Mouse (Mus musculus) Muller cell, postnatal 12 days (primary cell): ENCODE measurements around the gene Patl1.
A peak's percentile ranks its signal among the peaks of the same experiment; 100 is the strongest.
"Not testable (repeated sequence)": the region's sequence is repeated elsewhere in the genome, so short reads cannot be mapped to it uniquely, and the experiment has no call there.

Experiments
- DNase-seq: peaks from one replicate; pipeline ENCODE4 v3.0.0-alpha.2; 2015; ENCODE audit errors: inconsistent ontology term

Patl1 gene

GRCm38 (mm10) chr19:11966201-11966636 lies 54.0 kb downstream of the Patl1 start:
- DNase-seq = peak; percentile 18

GRCm38 (mm10) chr19:11969155-11970050 lies 57.2 kb downstream of the Patl1 start:
- no peak for DNase-seq

GRCm38 (mm10) chr19:11973511-11974222 lies 61.5 kb downstream of the Patl1 start:
- no peak for DNase-seq

GRCm38 (mm10) chr19:11974223-11974540 lies 62.0 kb downstream of the Patl1 start:
- DNase-seq = no peak

GRCm38 (mm10) chr19:11975683-11976082 lies 63.5 kb downstream of the Patl1 start:
- DNase-seq = no peak

GRCm38 (mm10) chr19:11977363-11977762 lies 65.2 kb downstream of the Patl1 start:
- DNase-seq = no peak

GRCm38 (mm10) chr19:11980471-11980870 lies 68.3 kb downstream of the Patl1 start:
- DNase-seq = no peak

- DNase-seq = not testable (repeated sequence)
These were observed 72.4 kb downstream of the Patl1 start for GRCm38 (mm10) chr19:11984614-11985013.

- DNase-seq = no peak
These were observed 75.6 kb downstream of the Patl1 start for GRCm38 (mm10) chr19:11987841-11988240.

GRCm38 (mm10) chr19:11989334-11989733 lies 77.1 kb downstream of the Patl1 start:
- no peak for DNase-seq

- DNase-seq = no peak
These were observed 79.8 kb downstream of the Patl1 start for GRCm38 (mm10) chr19:11992034-11992433.

- no peak for DNase-seq
These were observed 80.3 kb downstream of the Patl1 start for GRCm38 (mm10) chr19:11992441-11993029.
